Mouse (Mus musculus) liver, postnatal 0 days (tissue): ENCODE data around the gene Tgfbi.
A peak's percentile ranks its signal among the peaks of the same experiment; 100 is the strongest.

Experiments
- CTCF ChIP-seq: sonication (generic); IDR thresholded peaks from 2 replicates; pipeline ENCODE4 v1.5.1; 2016; ENCODE audit warnings: antibody characterized with exemption, low read depth
- EP300 ChIP-seq: IDR thresholded peaks from 2 replicates; pipeline ENCODE4 v1.6.1; 2016; ENCODE audit warnings: antibody characterized with exemption, low read depth, mild to moderate bottlenecking

- TF ChIP-seq CTCF (peak; percentile 81), EP300 (no peak)
Observed at GRCm38 (mm10) chr13:56657946-56658512, 48.7 kb downstream of the Tgfbi start.
